Comparison of ENCODE assay signal across 8 mouse cellular contexts in the genomic region with DNA sequence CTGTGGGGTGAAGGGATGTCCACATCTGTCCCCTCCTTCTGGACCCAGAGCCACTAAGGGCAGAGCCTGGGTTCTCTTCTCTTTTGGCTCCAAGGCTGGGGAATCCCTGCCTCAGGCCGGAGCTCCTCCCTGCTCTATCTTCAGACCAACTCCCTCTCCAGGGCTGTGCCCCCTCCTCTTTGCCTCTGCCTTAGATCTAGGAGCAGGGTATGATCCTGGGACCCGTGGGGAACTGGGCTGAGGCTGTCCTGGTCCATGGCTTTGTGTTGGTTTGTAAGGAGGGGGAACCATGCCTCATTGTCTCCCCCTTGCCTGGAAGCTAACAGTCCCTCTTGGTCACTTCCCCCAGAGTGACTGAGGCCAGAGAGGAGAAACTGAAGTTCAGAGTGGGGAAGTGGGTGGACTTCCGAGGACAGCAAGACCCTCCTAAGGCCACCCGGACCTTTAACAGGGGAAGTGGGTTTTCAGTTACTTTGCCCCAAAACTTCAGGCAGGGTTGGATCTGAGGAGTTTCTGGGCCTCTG. TPM values are rescaled to one million over a fixed set of nuclear protein-coding genes. Genes with fewer than 3 reads are reported as not detected.
DNase-seq lines count a peak whose midpoint lies in the region; ATAC-seq and TF ChIP-seq lines count a peak whose summit lies in the region.

No protein-coding gene starts in this region.

- 63% methylated on average over 4 of the region's 4 CpGs for WGBS in kidney, adult 2 months
- 12% methylated on average over 4 of the region's 4 CpGs for WGBS in embryonic facial prominence, embryonic 13.5 days
- 28% methylated on average over 4 of the region's 4 CpGs for WGBS in intestine, embryonic 16.5 days

- no peak for TF ChIP-seq CTCF in kidney, adult 2 months (conservative IDR thresholded peaks at IDR 0.05; ENCODE audit: insufficient read depth, insufficient read length, low read depth, low read length)

- no peaks in the 10 kb centered on the region for H3K27me3 ChIP-seq in kidney, adult 2 months (replicated peaks; ENCODE audit: control insufficient read depth, insufficient read depth, low read length)
- no peaks in the 10 kb centered on the region for H3K27me3 ChIP-seq in embryonic facial prominence, embryonic 13.5 days
- no peaks in the 10 kb centered on the region for H3K27me3 ChIP-seq in intestine, embryonic 16.5 days (replicated peaks; ENCODE audit: control insufficient read depth, insufficient read depth, low read length)

- H3K9me3 ChIP-seq in embryonic facial prominence, embryonic 13.5 days = no peaks in the 10 kb centered on the region
- H3K9me3 ChIP-seq in intestine, embryonic 16.5 days (ENCODE audit: control insufficient read depth, low read length) = no peaks in the 10 kb centered on the region

- 0 out of 2 replicates have a peak, but pooled peaks cover 4% of the 10 kb centered on the region for H3K4me1 ChIP-seq in kidney, adult 2 months (ENCODE audit: control insufficient read depth, insufficient read depth, low read length)
- peaks cover 70% of the 10 kb centered on the region for H3K4me1 ChIP-seq in embryonic facial prominence, embryonic 13.5 days
- H3K4me1 ChIP-seq in intestine, embryonic 16.5 days (ENCODE audit: control insufficient read depth, insufficient read depth, low read length) = peaks cover 24% of the 10 kb centered on the region

- H3K4me3 ChIP-seq in kidney, adult 2 months (ENCODE audit: insufficient read depth, low read depth, low read length) = peak overlapping the region; percentile 29; the same call in 1 of the 2 replicates
- H3K4me3 ChIP-seq in embryonic facial prominence, embryonic 13.5 days = peak overlapping the region; percentile 77
- H3K4me3 ChIP-seq in intestine, embryonic 16.5 days (ENCODE audit: low read length) = peak overlapping the region; percentile 63

- no peak for ATAC-seq in embryonic facial prominence, embryonic 13.5 days (ENCODE audit: insufficient number of reproducible peaks, insufficient read depth, low FRiP score, low TSS enrichment, low read depth)
- ATAC-seq in intestine, embryonic 16.5 days = peak; percentile 36; the same call in 1 of the 2 replicates
- ATAC-seq in monocyte, adult 5-6 weeks (replicated peaks; ENCODE audit: insufficient number of reproducible peaks, low FRiP score, low TSS enrichment, poor library complexity, severe bottlenecking) = peak; percentile 10; the same call in 1 of the 2 replicates

- no peaks in the 10 kb centered on the region for H3K36me3 ChIP-seq in kidney, adult 2 months (ENCODE audit: control insufficient read depth, insufficient read depth, low read length)
- peaks cover 12% of the 10 kb centered on the region for H3K36me3 ChIP-seq in embryonic facial prominence, embryonic 13.5 days
- H3K36me3 ChIP-seq in intestine, embryonic 16.5 days (ENCODE audit: control insufficient read depth, insufficient read depth, low read length) = no peaks in the 10 kb centered on the region

- no peak for TF ChIP-seq POLR2A in kidney, adult 2 months (IDR thresholded peaks at IDR 0.05; ENCODE audit: low read depth, low read length)

- no peak for DNase-seq in kidney, adult 2 months
- DNase-seq in kidney, postnatal 25 days = no peak
- no peak for DNase-seq in frontal cortex, postnatal 36 days (ENCODE audit: low spot score in 2 of 2)
- no peak for DNase-seq in adrenal gland, postnatal 25 days
- no peak for DNase-seq in kidney, postnatal 36 days

- peak overlapping the region; percentile 92 for H3K4me2 ChIP-seq in embryonic facial prominence, embryonic 13.5 days
- H3K4me2 ChIP-seq in intestine, embryonic 16.5 days (ENCODE audit: low read depth, low read length) = peak overlapping the region; percentile 79

- H3K9ac ChIP-seq in embryonic facial prominence, embryonic 13.5 days = peak overlapping the region; percentile 90
- peak overlapping the region; percentile 79 for H3K9ac ChIP-seq in intestine, embryonic 16.5 days (ENCODE audit: low read depth, low read length)

- H3K27ac ChIP-seq in kidney, adult 2 months (ENCODE audit: insufficient read depth, low read depth, low read length) = peak overlapping the region; percentile 7; the same call in 1 of the 2 replicates
- peak overlapping the region; percentile 83 for H3K27ac ChIP-seq in embryonic facial prominence, embryonic 13.5 days
- peak overlapping the region; percentile 2; the same call in 1 of the 2 replicates for H3K27ac ChIP-seq in intestine, embryonic 16.5 days (ENCODE audit: low read length)

RNA-seq across cellular contexts. Expression of gene Pdlim4, which starts 0.8 kb away (rescaled TPM):
- 13.0 and 15.2 TPM in 2 replicates for polyA plus RNA-seq in kidney, adult 2 months (2012; rRNA removed)
- 168 and 172 TPM in 2 replicates for polyA plus RNA-seq in embryonic facial prominence, embryonic 13.5 days (2015; fragmentation: Nextera tagmentation; extraction: Ambion mirVana)
- polyA plus RNA-seq in intestine, embryonic 16.5 days (2015; fragmentation: Nextera tagmentation; extraction: Ambion mirVana) = 35.7 and 37.8 TPM in 2 replicates
- 0.29 to 1.6 TPM in 2 of 3 replicates, not detected in the other for total RNA-seq in monocyte, adult 5-6 weeks (2017)
- 20.6 and 37.9 TPM in 2 replicates for total RNA-seq in adrenal gland, postnatal 25 days (2021)

RNA-seq across cellular contexts. Expression of gene P4ha2, which starts 31.8 kb away (rescaled TPM):
- polyA plus RNA-seq in kidney, adult 2 months (2012; rRNA removed) = 17.9 and 23.4 TPM in 2 replicates
- polyA plus RNA-seq in embryonic facial prominence, embryonic 13.5 days (2015; fragmentation: Nextera tagmentation; extraction: Ambion mirVana) = 68.2 and 76.4 TPM in 2 replicates
- polyA plus RNA-seq in intestine, embryonic 16.5 days (2015; fragmentation: Nextera tagmentation; extraction: Ambion mirVana) = 43.7 and 46.2 TPM in 2 replicates
- not detected in 3 replicates for total RNA-seq in monocyte, adult 5-6 weeks (2017)
- 30.0 and 36.7 TPM in 2 replicates for total RNA-seq in adrenal gland, postnatal 25 days (2021)

RNA-seq across cellular contexts. Expression of gene Slc22a4, which starts 40.2 kb away (rescaled TPM):
- 46.7 and 56.8 TPM in 2 replicates for polyA plus RNA-seq in kidney, adult 2 months (2012; rRNA removed)
- 2.9 and 3.9 TPM in 2 replicates for polyA plus RNA-seq in embryonic facial prominence, embryonic 13.5 days (2015; fragmentation: Nextera tagmentation; extraction: Ambion mirVana)
- polyA plus RNA-seq in intestine, embryonic 16.5 days (2015; fragmentation: Nextera tagmentation; extraction: Ambion mirVana) = 0.87 and 1.4 TPM in 2 replicates
- 0.78 to 2.1 TPM (median 1.1 TPM) in 3 replicates for total RNA-seq in monocyte, adult 5-6 weeks (2017)
- total RNA-seq in adrenal gland, postnatal 25 days (2021) = 8.0 and 8.5 TPM in 2 replicates

Comparison
In these comparisons a context has a peak if more than half of its experiments do, and no peak if none do; other contexts are left out.
1. H3K27ac ChIP-seq: peak in every context shown above with its lines; median percentile 83 in embryonic facial prominence, embryonic 13.5 days; 7 in kidney, adult 2 months; 2 in intestine, embryonic 16.5 days.